Mouse (Mus musculus) heart, postnatal 0 days (tissue): ENCODE measurements around the gene Tmem178.

Source experiments
- CTCF ChIP-seq: IDR thresholded peaks from 2 replicates; pipeline ENCODE4 v1.5.1; 2016; ENCODE audit warnings: antibody characterized with exemption, control low read depth, low read depth
- EP300 ChIP-seq: IDR thresholded peaks from 2 replicates; pipeline ENCODE4 v1.6.1; 2016; ENCODE audit warnings: antibody characterized with exemption, low read depth

GRCm38 (mm10) chr17:80949895-80950294, 5.5 kb downstream of the Tmem178 start:
- no peak for TF ChIP-seq CTCF
- no peak for TF ChIP-seq EP300
